Mouse (Mus musculus) heart, embryonic 14.5 days (tissue): ENCODE measurements around the gene Hist1h3d. TPM values are rescaled to one million over a fixed set of nuclear protein-coding genes. Genes with fewer than 3 reads are reported as not detected.

Source experiments
- ATAC-seq: fragments of 200-750 bp; cut with Nextera tagmentation; 2 replicates; pipeline ENCODE4 v1.8.0; 2017; ENCODE audit warnings: low read depth, moderate TSS enrichment; ENCODE audit not compliant: insufficient number of reproducible peaks, insufficient read depth, low FRiP score
- H3K27ac ChIP-seq, 2 experiments: fragments of 200-500 bp in 1 of 2; fragments of 300-500 bp in 1 of 2; sonication (generic) in 1 of 2; replicated peaks in 1 of 2; 2 replicates each; pipeline ENCODE4 v1.5.1; 2012 to 2014; ENCODE audit warnings: low read depth in 2 of 2, low read length in 2 of 2, control low read depth in 1 of 2, mild to moderate bottlenecking in 1 of 2, mixed read lengths in 1 of 2; ENCODE audit not compliant: control insufficient read depth in 1 of 2, insufficient read depth in 1 of 2
- H3K27me3 ChIP-seq: fragments of 300-500 bp; sonication (generic); 2 replicates; pipeline ENCODE4 v1.6.1; 2014; ENCODE audit warnings: mild to moderate bottlenecking, low read length, control low read depth; ENCODE audit not compliant: control insufficient read depth, insufficient read depth
- H3K36me3 ChIP-seq: fragments of 300-500 bp; sonication (generic); 2 replicates; pipeline ENCODE4 v1.6.1; 2014; ENCODE audit warnings: mild to moderate bottlenecking, control low read depth, low read length, mixed read lengths; ENCODE audit not compliant: control insufficient read depth, insufficient read depth
- H3K4me1 ChIP-seq, 2 experiments: fragments of 200-500 bp in 1 of 2; fragments of 300-500 bp in 1 of 2; sonication (generic) in 1 of 2; 2 replicates each; pipeline ENCODE4 v1.6.1; 2012 to 2014; ENCODE audit warnings: low read length in 2 of 2, control low read depth in 1 of 2, mixed read lengths in 1 of 2; ENCODE audit not compliant: control insufficient read depth in 2 of 2, insufficient read depth in 2 of 2
- H3K4me2 ChIP-seq: fragments of 300-500 bp; sonication (generic); 2 replicates; pipeline ENCODE4 v1.6.1; 2014; ENCODE audit warnings: mild to moderate bottlenecking, low read length
- H3K4me3 ChIP-seq, 2 experiments: fragments of 200-500 bp in 1 of 2; fragments of 300-500 bp in 1 of 2; sonication (generic) in 1 of 2; 2 replicates each; pipeline ENCODE4 v1.5.1; 2012 to 2014; ENCODE audit warnings: low read length in 2 of 2, mild to moderate bottlenecking in 2 of 2, control low read depth in 1 of 2, low read depth in 1 of 2, moderate library complexity in 1 of 2; ENCODE audit not compliant: control insufficient read depth in 1 of 2, insufficient read depth in 1 of 2
- H3K9ac ChIP-seq: fragments of 300-500 bp; sonication (generic); 2 replicates; pipeline ENCODE4 v1.6.1; 2014; ENCODE audit warnings: mild to moderate bottlenecking, low read length
- H3K9me3 ChIP-seq: fragments of 300-500 bp; sonication (generic); 2 replicates; pipeline ENCODE4 v1.6.1; 2016; ENCODE audit warnings: low read length, control low read depth; ENCODE audit not compliant: control insufficient read depth
- WGBS: fragments of 180-500 bp; shearing (Covaris S2); extraction: QIAGEN DNeasy Blood & Tissue Kit; methylation state at CpG from one replicate; pipeline ENCODE4 v1.1.7; 2014; 5-methylcytosine and 5-hydroxymethylcytosine counted together
- polyA plus RNA-seq: library from polyadenylated mRNA; unstranded; fragments of >200 nt; fragmentation: Nextera tagmentation; extraction: Ambion mirVana; gene quantifications from 2 replicates; pipeline ENCODE4 v1.2.1, GENCODE M21; 2014

Gene Hist1h3d
- polyA plus RNA-seq, 1 experiment from 2014 or later, result 3.7 TPM

DNA sequence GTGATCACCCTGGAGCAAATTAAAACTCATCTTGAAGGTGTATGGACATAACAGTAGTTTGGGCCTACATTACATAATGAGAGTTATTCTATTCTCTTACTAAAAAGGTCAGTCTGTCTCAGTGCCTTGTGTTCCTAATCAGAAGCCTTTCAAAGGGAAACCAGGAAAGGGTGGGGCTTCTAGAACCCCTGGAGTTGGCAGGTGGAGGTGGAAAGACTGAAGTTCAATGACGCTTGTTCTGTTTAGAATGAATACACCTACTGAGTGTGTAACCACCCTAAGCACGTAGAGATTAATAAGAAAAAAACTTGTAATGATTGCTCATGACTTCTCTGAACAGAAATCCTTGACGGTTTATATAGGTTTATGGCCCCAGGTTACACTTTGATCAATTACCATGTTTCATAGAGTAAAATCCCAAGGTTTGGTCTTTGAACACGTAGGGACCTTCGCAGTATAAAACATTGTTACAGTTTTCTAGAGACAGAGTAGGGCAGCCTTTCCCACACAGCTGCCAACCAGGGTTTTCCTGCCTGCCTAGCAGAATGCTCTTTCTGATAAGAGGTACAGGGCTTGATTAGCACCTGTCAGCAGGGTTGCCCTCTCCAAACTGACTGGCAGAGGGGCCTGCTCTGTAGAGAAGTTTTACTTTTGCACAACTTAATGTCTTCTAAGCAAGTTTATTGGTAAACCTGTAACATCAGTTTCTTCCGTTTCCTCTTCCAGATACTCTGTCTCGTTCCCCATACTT lies 20.2 kb downstream of the Hist1h3d start:
- H3K36me3 ChIP-seq, result no peaks in the 10 kb centered on the region
- no peak overlapping the region for H3K4me2 ChIP-seq
- 62% methylated on average over 7 of the region's 7 CpGs for WGBS
- H3K4me3 ChIP-seq, result no peak overlapping the region
- H3K9me3 ChIP-seq, result no peaks in the 10 kb centered on the region
- H3K27me3 ChIP-seq, result no peaks in the 10 kb centered on the region
- no peak overlapping the region for H3K9ac ChIP-seq
- ATAC-seq, result no peak
- no peak overlapping the region for H3K27ac ChIP-seq
- no peaks in the 10 kb centered on the region for H3K4me1 ChIP-seq

DNA sequence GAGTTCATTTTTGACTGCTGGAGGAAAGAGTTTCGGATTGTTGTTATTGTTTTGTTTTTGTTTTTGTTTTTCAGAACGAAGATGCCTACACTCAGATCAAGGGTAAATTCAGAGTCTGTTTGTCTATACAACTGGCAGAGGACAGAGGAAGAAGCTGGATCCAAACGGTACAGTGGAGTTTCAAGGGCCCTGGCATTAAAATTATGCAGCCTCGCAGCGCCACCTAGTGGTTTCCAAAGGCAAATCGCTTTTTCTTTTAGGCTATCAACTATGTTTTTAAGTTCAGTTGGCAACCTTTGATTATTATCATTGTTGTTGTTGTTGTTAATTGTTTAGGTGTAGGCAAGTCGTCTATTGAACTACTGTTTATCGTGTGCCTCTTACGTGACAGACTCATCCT lies 22.4 kb downstream of the Hist1h3d start:
- Histone ChIP-seq H3K9me3 (no peaks in the 10 kb centered on the region), H3K9ac (no peak overlapping the region), H3K4me3 (no peak overlapping the region), H3K4me2 (no peak overlapping the region), H3K27ac (no peak overlapping the region), H3K27me3 (no peaks in the 10 kb centered on the region), H3K4me1 (no peaks in the 10 kb centered on the region), H3K36me3 (no peaks in the 10 kb centered on the region)
- ATAC-seq, result no peak
- 6% methylated on average over 9 of the region's 9 CpGs for WGBS

DNA sequence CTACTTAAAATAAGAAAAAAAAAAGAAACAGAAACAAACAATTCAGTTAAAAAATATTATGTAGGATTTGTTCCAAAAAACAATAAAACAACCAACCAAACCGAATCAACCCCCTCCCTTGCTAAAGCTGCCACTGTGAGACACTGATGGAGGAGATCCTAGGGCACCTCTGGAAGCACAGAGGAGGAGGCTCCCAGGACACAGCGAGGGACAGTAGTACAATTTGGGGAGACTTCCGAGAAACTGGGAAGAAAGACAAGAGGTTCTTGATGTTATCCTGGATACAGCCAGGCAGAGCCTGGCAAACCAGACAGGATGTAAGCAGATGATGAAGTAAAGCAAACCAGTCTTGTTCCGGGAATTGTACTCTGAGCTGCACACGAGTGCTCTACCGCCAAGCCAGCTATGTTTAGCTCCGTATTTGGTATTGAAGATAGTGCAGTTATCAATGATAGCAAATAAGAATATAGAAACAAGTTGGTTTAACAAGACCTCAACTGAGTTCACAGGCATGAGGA lies 27.7 kb downstream of the Hist1h3d start:
- WGBS, result 48% methylated on average over 7 of the region's 7 CpGs
- no peak for ATAC-seq
- Histone ChIP-seq H3K4me1 (no peaks in the 10 kb centered on the region), H3K36me3 (no peaks in the 10 kb centered on the region), H3K4me2 (no peak overlapping the region), H3K9me3 (no peaks in the 10 kb centered on the region), H3K9ac (no peak overlapping the region), H3K27ac (no peak overlapping the region), H3K27me3 (no peaks in the 10 kb centered on the region), H3K4me3 (no peak overlapping the region)

DNA sequence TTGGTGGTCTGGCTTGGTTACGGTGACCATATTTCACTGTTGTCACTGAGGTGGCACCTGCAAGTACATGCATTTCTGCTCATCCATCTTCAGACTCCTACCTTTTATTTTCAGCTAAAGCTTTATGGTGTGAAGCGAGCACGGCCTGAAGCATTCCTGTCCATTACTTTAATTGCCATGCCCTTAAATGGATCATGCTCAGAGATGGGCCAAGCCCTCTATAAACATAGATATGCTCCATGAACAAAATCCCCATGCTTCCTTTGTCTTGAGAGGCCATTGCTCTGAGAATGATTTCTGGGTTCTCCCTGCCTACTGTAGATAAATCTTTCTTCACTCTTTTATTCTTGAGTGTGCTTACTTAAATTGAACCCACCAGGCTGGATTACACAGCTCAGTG lies 28.9 kb downstream of the Hist1h3d start:
- WGBS, result 85% methylated on average over 3 of the region's 3 CpGs
- no peak for ATAC-seq
- H3K4me2 ChIP-seq, result no peak overlapping the region
- H3K4me1 ChIP-seq, result no peaks in the 10 kb centered on the region
- H3K9me3 ChIP-seq, result no peaks in the 10 kb centered on the region
- no peaks in the 10 kb centered on the region for H3K36me3 ChIP-seq
- no peak overlapping the region for H3K4me3 ChIP-seq
- no peak overlapping the region for H3K9ac ChIP-seq
- no peaks in the 10 kb centered on the region for H3K27me3 ChIP-seq
- H3K27ac ChIP-seq, result no peak overlapping the region

DNA sequence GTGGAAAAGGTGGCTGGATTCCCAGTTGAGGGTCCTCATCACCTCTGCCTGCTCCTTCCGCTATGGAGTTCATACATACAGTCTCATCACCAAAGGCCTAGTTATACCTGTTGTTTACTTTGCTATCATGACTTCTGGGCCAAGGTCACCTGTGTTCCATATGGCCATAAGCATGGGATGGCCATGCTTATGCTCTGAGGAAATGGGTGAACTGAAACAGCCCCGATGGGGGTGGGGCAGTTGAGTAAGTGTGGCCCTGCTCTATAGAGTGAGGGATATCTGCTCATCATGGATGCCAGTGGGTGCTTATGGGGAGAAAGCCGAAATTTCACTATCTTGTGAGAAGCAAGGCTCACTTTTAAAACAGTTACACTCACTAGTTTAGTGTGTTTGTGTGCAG lies 29.5 kb downstream of the Hist1h3d start:
- no peaks in the 10 kb centered on the region for H3K4me1 ChIP-seq
- WGBS, result 86% methylated on average over 3 of the region's 3 CpGs

DNA sequence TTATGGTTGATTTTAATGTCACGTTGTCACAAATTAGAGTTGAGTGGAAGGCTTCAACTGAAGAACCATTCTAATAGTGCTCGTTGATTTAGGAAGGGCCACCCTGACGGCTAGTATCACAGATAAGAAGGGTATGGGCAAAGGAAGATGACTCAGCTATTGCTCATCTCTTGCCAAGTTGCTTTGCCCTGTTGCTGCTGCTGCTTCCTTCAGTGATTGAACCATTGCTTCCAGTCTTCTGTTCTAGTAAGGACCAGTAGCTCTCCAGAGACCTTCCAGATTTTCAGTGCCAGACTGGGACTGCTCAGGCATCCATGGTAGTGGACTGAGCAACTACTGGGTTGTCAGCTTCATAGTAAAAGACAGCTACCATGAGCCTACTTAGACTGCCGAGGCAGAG lies 33.6 kb downstream of the Hist1h3d start:
- H3K9ac ChIP-seq, result no peak overlapping the region
- H3K4me2 ChIP-seq, result no peak overlapping the region
- no peaks in the 10 kb centered on the region for H3K27me3 ChIP-seq
- H3K4me3 ChIP-seq, result no peak overlapping the region
- no peaks in the 10 kb centered on the region for H3K4me1 ChIP-seq
- 53% methylated on average over 4 of the region's 4 CpGs for WGBS
- no peak for ATAC-seq
- H3K9me3 ChIP-seq, result no peaks in the 10 kb centered on the region
- no peaks in the 10 kb centered on the region for H3K36me3 ChIP-seq
- H3K27ac ChIP-seq, result no peak overlapping the region

More for the DNA sequence above, 29.5 kb downstream of the Hist1h3d start:
- no peaks in the 10 kb centered on the region for H3K27me3 ChIP-seq
- no peaks in the 10 kb centered on the region for H3K36me3 ChIP-seq
- no peak overlapping the region for H3K27ac ChIP-seq
- no peaks in the 10 kb centered on the region for H3K9me3 ChIP-seq
- no peak overlapping the region for H3K4me3 ChIP-seq
- H3K9ac ChIP-seq, result no peak overlapping the region
- ATAC-seq, result no peak
- H3K4me2 ChIP-seq, result no peak overlapping the region

DNA sequence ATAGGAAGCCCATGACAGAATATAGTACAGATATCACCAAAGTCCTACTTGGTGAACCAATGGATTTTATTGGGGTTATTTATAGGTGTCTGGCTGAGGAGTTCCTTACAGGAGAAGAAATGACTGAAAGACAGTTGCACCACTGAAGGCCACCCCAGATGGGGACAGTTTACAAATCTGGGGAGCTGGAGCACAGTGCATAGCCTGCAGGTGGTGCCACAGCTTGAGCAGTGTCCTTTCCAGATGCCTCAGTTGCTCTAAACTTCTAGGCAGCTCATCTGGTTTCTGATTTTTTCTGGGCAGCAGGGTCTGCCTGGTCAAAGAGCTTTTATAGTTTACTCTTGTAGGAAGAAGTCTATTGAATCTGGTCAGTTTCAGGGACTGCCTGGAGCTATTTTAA lies 34.3 kb downstream of the Hist1h3d start:
- H3K27ac ChIP-seq, result no peak overlapping the region
- H3K9ac ChIP-seq, result no peak overlapping the region
- H3K4me3 ChIP-seq, result no peak overlapping the region
- H3K4me2 ChIP-seq, result no peak overlapping the region
- H3K27me3 ChIP-seq, result no peaks in the 10 kb centered on the region
- H3K36me3 ChIP-seq, result no peaks in the 10 kb centered on the region
- no peaks in the 10 kb centered on the region for H3K9me3 ChIP-seq
- ATAC-seq, result no peak
- no peaks in the 10 kb centered on the region for H3K4me1 ChIP-seq

DNA sequence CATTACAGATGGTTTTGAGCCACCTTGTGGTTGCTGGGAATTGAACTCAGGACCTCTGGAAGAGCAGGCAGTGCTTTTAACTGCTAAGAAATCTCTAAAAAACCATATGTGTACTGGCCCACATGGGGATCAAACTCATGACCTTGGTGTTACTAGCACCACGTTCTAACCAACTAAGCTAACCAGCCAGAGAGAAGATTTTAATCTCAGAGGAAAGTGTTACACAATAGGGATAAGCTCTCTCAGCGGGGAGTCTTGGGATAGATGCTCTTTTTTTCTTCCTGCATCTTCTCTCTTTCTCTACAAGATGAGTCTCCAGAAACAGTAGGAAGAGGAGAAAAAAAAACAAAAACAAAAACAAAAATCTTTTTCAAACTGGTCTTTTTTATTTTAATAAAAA lies 34.8 kb downstream of the Hist1h3d start:
- Histone ChIP-seq H3K9me3 (no peaks in the 10 kb centered on the region), H3K27ac (no peak overlapping the region), H3K4me1 (no peaks in the 10 kb centered on the region), H3K9ac (no peak overlapping the region), H3K4me2 (no peak overlapping the region), H3K27me3 (no peaks in the 10 kb centered on the region), H3K4me3 (no peak overlapping the region), H3K36me3 (no peaks in the 10 kb centered on the region)
- 67% methylated on average over 2 of the region's 2 CpGs for WGBS
- no peak for ATAC-seq
